Mouse (Mus musculus) brown adipose tissue, adult 24 weeks (tissue): ENCODE data around the gene Gna11. TPM values are rescaled to one million over a fixed set of nuclear protein-coding genes. Genes with fewer than 3 reads are reported as not detected.

Experiments used
- H3K27ac ChIP-seq: fragments of 200-500 bp; replicated peaks from 2 replicates; pipeline ENCODE4 v1.5.1; 2012; ENCODE audit warnings: low read depth, mild to moderate bottlenecking, low read length
- H3K4me1 ChIP-seq: fragments of 200-500 bp; 2 replicates; pipeline ENCODE4 v1.6.1; 2012; ENCODE audit warnings: low read length, mixed read lengths; ENCODE audit not compliant: control insufficient read depth, insufficient read depth, insufficient read length
- H3K4me3 ChIP-seq: fragments of 200-500 bp; 2 replicates; pipeline ENCODE4 v1.5.1; 2012; ENCODE audit warnings: low read depth, mild to moderate bottlenecking, low read length, moderate library complexity; ENCODE audit not compliant: insufficient read depth
- polyA plus RNA-seq: library from polyadenylated mRNA; stranded (reverse); fragments of >200 nt; gene quantifications from 2 replicates; pipeline ENCODE4 v1.2.4, GENCODE M21; 2012; ENCODE audit not compliant: missing spikeins, insufficient read depth, insufficient read length

Gna11 gene
- polyA plus RNA-seq, result 34.1 and 41.1 TPM in 2 replicates

DNA sequence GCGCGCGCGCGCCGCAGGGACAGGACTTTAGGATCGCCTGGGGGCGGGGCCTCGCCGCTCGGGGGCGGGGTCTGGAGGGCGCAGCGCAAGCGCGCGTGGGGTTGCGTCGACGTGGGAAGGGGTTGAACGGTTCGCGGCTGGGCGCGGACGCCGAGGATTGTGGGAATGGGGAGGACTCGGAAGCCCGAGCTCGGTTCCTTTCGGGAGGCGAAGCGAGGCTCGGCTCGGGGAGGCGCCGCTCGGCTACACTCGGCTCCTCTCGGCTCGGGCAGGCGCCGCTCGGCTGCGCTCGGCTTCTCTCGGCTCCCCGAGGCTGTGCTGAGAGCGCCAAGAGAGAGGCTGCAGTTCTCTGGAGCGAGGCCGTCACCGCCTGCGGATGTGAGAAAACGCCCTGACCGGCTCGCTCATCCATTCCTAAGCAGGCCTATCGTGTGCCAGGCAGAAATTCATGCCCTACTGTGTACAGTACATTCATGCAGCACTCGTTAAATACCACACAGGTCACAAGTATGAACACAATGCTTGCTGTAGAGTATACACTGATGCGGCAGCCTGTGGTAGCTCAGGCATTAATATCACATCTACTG lies at the start of gene Gna11:
Gene Gna11 (minus strand): TSS at position 30 of the 587 bp plus-strand sequence.
- Histone ChIP-seq H3K4me1 (peaks cover 28% of the 10 kb centered on the region), H3K4me3 (peak within 1 kb of the TSS; percentile 77), H3K27ac (peak within 1 kb of the TSS; percentile 89)

DNA sequence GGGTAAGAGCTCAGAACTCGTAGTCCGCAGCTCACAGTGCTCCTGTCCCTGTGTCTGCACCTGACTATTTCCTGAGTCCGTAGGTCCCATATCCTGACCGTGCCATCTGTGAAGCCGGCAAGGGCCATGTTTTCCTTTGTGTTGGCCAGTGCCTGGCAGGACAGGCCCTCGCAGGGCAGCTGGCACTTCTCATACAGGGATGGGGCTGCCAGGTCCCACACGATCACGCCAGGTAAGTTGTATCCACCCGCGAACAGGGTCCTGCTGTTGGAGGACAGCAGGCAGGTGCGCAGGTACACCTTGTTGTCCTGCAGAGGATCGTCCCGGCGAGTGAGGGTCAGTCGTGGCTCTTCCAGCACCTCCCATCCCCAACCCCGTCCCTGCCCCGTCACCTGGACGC lies 48.9 kb upstream of the Gna11 start:
- Histone ChIP-seq H3K4me1 (peaks cover 2% of the 10 kb centered on the region; the same call in 1 of the 2 replicates), H3K27ac (no peak overlapping the region), H3K4me3 (no peak overlapping the region)

DNA sequence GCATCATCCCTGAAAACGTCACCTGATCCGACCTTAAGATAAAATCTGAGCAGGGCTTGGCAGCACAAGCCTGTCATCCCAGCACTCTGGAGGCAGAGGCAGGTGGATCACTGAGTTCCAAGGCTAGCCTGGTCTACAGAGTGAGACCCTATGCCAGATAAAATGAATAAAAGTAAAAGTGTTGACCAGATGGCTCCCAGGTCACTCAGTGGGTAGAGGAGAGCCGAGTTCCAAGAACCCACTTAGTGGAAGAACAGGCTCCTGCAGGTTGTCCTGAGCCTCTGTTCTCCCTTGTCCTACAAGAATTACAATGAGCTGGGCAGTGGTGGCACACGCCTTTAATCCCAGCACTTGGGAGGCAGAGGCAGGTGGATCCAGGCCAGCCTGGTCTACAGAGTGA lies 48.2 kb upstream of the Gna11 start:
- Histone ChIP-seq H3K4me3 (no peak overlapping the region), H3K4me1 (peaks cover 2% of the 10 kb centered on the region; the same call in 1 of the 2 replicates), H3K27ac (no peak overlapping the region)

DNA sequence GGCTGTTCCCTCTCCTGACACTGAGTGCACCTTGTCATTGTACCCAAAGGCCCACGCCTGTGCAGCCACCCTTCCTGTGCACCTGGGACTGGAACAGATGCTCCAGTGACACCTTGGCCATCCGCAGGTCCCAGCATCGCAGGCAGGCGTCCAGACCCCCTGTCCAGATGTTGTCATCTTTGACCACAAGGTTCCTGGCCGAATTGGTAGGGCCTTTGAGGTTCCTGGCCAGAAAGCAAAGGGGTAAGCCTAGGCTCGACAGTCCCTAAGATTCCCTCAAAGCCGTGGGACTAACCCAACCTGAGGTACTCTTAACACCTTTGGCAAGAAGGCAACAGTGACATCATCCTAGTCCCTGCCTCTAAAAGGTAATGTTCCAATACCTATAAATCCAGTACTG lies 47.6 kb upstream of the Gna11 start:
- Histone ChIP-seq H3K4me1 (peaks cover 2% of the 10 kb centered on the region; the same call in 1 of the 2 replicates), H3K4me3 (no peak overlapping the region)

DNA sequence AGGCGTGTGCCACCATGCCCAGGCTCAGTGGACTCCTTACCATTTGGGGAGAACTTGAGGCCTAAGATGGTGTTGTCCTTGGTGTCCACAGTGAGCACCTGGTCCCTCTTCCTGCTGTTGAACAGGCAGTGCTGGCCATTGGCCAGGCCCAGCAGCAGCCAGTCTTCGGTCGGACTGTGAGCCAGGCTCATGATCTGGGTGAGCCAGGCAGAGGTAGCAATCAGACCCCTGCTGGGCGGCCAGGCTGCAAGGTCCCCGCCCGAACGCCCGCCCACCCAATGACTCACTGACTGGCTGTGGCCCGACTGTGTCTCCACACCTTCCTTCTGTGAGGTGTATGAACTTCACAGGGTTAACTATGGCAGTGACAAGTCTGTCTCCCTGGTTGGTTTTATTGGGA lies 46.9 kb upstream of the Gna11 start:
- peaks cover 2% of the 10 kb centered on the region; the same call in 1 of the 2 replicates for H3K4me1 ChIP-seq
- no peak overlapping the region for H3K27ac ChIP-seq
- H3K4me3 ChIP-seq, result no peak overlapping the region

More for the DNA sequence above, 47.6 kb upstream of the Gna11 start:
- no peak overlapping the region for H3K27ac ChIP-seq

DNA sequence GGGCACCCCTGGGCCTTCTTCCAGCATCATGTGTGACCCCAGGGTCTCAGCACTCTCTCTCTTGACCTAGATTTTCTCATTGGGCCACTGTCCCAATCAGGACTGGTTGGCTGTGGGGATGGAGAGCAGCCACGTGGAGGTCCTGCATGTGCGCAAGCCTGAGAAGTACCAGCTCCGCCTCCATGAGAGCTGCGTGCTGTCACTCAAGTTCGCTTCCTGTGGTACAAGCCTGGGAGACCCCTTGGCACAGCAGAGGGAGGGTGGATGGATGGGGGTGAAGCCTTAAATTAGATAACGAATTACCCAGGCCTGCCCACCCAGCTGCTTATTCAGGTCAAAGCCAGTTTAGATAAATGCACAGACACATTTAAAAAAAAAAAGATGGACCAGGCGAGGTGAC lies 43.7 kb upstream of the Gna11 start:
- no peaks in the 10 kb centered on the region for H3K4me1 ChIP-seq
- H3K4me3 ChIP-seq, result no peak overlapping the region

DNA sequence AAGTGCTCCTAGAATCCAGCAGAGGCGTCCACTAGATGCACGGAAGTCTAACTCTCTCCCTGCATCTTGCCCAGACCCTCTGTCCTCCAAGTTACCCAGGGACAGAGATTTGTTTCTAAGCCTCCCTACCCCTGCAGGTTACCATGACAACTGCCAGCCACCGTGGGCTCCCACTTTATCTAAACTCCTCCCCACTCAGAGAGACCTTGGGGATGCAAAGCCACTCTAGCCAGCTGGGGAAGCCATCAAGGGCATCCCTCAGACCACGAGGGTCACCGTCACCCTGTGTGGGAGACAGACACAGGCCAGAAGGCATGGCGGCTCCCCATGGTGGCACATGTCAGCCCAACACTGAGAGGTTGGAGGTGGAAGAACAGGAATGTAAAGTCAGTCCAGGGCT lies 38.4 kb upstream of the Gna11 start:
- no peak overlapping the region for H3K4me3 ChIP-seq
- no peaks in the 10 kb centered on the region for H3K4me1 ChIP-seq
- H3K27ac ChIP-seq, result no peak overlapping the region

More for the DNA sequence above, 43.7 kb upstream of the Gna11 start:
- H3K27ac ChIP-seq, result no peak overlapping the region

DNA sequence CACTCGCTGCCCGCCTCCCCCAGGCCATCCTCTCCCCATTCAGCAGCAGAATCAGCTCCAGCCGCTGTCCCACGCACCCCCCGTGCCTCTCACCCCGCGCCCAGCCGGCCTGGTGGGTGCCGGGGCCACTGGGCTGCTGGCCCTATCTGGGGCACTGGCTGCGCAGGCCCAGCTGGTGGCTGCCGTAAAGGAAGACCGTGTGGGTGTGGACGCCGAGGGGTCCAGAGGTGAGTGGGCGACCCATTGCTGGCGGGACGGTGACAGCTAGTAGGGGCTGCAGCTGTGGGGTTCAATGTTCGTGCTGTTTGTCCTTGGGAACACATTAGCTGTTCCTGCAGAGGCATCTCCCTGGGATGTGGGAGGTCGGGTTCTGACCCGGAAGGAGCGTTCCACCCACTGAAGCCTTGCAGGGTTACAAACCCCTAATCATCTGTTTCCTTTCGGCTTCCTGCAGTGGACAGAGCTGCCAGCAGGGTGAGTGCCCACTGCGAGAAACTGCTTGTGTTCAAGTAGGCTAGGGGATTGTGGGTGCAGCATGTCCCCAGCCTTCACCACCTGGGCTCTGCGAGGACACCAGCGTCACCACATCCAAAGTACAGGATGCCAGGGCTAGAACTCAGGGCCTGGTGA lies 35.6 kb upstream of the Gna11 start:
- peak overlapping the region; percentile 18; the same call in 1 of the 2 replicates for H3K4me3 ChIP-seq
- H3K27ac ChIP-seq, result no peak overlapping the region
- H3K4me1 ChIP-seq, result no peaks in the 10 kb centered on the region; the same call in 1 of the 2 replicates

DNA sequence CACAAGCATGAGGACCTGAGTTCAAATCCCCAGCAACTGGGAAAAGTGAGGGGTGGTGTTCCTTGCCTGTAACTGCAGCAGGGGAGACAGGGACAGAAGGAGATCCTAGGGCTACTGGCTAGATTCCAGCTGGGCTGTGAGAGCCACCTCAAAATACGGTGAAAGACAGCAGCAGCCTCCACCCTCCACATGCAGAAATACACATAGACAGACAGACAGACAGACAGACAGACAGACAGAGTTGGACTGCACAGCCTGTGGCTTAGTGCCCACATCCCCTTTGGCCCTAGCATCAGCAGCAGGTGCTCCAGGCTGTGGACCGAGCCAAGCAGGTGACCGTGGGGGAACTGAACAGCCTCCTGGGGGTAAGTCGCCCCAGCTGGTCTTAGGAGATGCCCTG lies 35.0 kb upstream of the Gna11 start:
- H3K4me1 ChIP-seq, result no peaks in the 10 kb centered on the region; the same call in 1 of the 2 replicates
- H3K27ac ChIP-seq, result no peak overlapping the region
- H3K4me3 ChIP-seq, result no peak overlapping the region

DNA sequence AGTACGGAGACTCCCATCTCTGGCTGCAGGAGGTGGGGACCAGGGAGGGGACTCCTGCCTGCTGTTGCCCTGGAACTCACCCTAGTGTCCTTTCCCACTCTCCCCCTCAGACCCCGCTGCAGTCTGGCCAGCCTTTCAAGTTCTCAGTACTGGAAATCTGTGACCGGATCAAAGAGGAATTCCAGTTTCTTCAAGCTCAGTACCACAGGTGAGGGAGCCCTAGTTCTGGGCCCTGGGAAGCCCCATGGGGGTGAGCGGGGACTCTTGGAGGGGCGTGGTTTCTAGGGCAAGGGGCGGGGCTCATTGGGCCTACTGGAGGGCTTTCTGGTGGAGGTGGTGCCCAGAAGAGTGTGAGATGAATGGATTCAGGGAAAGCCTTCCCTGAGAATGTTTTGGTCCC lies 30.7 kb upstream of the Gna11 start:
- Histone ChIP-seq H3K27ac (no peak overlapping the region), H3K4me1 (peaks cover 4% of the 10 kb centered on the region; the same call in 1 of the 2 replicates), H3K4me3 (peak overlapping the region; percentile 84)

DNA sequence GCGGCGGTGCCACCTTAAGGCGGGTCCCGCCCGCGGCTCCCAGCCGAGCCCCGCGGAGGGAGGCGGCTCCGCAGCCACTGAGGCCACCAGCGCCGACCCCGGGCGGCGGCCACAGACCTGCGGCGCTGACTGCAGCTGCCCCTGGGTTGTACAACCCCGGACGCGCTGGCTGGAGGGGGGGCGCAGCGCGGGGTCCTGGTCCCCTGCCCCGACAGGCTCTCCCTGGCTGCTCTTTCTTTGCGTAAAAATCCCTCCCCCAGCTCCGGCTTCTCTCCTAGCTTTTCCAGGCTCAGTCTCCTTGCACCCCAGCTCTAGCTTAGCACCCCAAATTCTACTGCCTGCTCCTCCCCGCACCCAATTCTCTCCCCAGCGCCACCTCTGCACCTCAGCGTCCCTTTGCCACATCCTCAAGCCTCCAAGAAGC lies 30.2 kb upstream of the Gna11 start:
- H3K4me3 ChIP-seq, result peak overlapping the region; percentile 84
- no peak overlapping the region for H3K27ac ChIP-seq
- H3K4me1 ChIP-seq, result peaks cover 4% of the 10 kb centered on the region; the same call in 1 of the 2 replicates

DNA sequence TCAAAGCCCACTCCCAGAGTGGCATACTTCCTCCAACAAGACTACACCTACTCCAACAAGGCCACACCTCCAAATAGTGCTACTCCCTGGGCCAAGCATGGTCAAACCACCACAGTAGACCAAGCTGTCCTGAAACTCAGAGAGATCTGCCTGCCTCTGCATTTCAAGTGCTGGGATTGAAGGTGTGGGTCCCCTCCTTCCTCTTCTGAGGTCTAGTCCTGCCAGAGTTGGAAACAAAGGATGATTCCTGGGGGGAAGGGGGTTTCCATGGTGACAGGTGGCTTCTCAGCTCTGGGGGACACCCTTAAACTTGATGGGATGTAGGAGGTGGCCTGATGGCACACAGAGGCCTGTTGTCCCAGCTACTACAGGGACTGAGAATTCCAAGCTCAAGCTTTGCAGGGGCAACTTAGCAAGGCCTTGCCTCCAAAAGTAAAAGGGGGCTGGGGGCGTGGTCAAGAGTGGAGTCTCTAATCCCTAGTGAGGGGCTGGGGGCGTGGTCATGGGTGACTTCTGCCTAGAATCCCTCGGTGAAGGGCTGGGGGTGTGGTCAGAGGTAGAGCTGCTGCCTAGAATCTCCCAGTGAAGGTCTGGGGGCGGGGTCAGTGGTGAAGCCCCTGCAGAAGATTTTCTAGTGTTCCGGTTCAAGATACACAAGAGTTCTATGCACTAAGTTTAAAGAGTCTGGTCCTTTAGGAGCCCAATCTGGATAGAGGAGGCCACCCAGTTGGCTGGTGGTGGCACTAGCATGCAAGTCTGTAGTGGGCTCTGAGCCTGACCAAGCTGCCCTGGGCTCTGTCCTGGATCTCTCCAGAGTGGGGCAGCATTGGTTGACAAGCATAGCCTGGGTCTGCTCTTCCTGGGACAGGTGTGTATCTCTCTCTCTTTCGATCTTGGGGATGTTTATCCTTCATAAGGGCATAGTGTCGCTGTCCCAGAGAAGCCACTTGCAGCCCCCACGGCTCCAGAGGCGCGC lies 29.4 kb upstream of the Gna11 start, which contains the start of gene Tle2:
Gene Tle2 (plus strand): TSS at position 481 of the 976 bp plus-strand sequence.
- Histone ChIP-seq H3K27ac (no peak within 1 kb of the TSS), H3K4me1 (peaks cover 4% of the 10 kb centered on the region; the same call in 1 of the 2 replicates), H3K4me3 (peak within 1 kb of the TSS; percentile 84)

DNA sequence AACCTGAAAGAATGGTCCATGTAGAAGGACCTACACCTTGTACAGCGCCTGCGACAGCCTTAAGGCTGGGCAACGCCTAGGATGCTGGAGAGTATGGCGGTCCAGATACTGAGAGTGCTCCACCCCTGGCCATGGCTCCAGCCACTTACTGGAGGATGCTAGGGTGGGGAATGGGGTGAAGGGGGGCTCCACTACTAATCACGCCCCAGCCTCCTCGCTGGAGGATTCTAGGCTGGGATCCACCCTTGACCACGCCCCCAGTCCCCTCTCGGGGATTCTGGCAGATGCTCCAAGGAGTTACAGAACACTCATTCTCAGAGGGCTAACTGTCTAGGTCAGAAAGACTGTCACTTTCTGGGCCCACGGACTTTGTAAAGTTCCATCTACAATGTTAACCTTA lies 28.0 kb upstream of the Gna11 start:
- H3K4me3 ChIP-seq, result no peak overlapping the region
- H3K4me1 ChIP-seq, result peaks cover 4% of the 10 kb centered on the region; the same call in 1 of the 2 replicates
- H3K27ac ChIP-seq, result no peak overlapping the region

DNA sequence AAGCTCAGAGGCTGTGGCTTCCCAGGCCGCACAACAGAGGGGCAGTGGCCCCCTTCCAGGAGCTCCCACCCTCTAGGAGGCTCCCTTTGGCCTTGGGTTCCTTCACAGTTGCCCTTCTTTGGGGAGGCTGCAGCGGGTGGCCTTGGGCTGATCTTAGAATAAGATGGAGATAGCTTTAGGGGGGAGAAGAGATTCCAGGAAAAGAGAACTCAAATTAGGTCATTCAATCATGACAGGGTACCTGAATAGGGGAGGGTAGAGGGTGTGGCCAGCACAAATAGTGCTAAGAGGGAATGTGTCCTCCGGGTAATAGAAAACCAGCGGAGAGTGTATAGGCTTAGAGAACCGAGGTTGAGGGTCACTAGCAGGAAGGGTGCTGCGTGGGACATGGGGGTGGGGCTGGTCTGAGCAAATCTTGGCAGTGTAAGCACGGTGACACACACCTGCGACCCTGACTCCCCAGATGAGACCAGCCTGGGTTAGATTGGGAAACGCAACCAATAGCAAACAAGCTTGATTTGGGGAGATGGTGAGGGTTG lies 27.2 kb upstream of the Gna11 start:
- H3K27ac ChIP-seq, result no peak overlapping the region
- peaks cover 4% of the 10 kb centered on the region; the same call in 1 of the 2 replicates for H3K4me1 ChIP-seq
- H3K4me3 ChIP-seq, result peak overlapping the region; percentile 49
